Mouse (Mus musculus) heart, embryonic 11.5 days (tissue): ENCODE results near the gene Ncor2. TPM values are rescaled to one million over a fixed set of nuclear protein-coding genes. Genes with fewer than 3 reads are reported as not detected.

Experiments used
- ATAC-seq: fragments of 200-750 bp; cut with Nextera tagmentation; replicated peaks from 2 replicates; pipeline ENCODE4 v1.8.0; 2017; ENCODE audit warnings: moderate library complexity; ENCODE audit not compliant: insufficient number of reproducible peaks, low FRiP score, low TSS enrichment
- H3K27ac ChIP-seq: fragments of 300-500 bp; sonication (generic); 2 replicates; pipeline ENCODE4 v1.5.1; 2014; ENCODE audit warnings: mild to moderate bottlenecking, low read depth, low read length
- H3K27me3 ChIP-seq: fragments of 300-500 bp; sonication (generic); 2 replicates; pipeline ENCODE4 v1.6.1; 2014; ENCODE audit warnings: mild to moderate bottlenecking, low read length, mixed read lengths; ENCODE audit not compliant: control insufficient read depth, insufficient read depth
- H3K36me3 ChIP-seq: fragments of 300-500 bp; sonication (generic); 2 replicates; pipeline ENCODE4 v1.6.1; 2014; ENCODE audit warnings: mild to moderate bottlenecking, low read length, moderate library complexity, mixed read lengths; ENCODE audit not compliant: control insufficient read depth, insufficient read depth
- H3K4me1 ChIP-seq: fragments of 300-500 bp; sonication (generic); 2 replicates; pipeline ENCODE4 v1.6.1; 2014; ENCODE audit warnings: low read length; ENCODE audit not compliant: control insufficient read depth, insufficient read depth
- H3K4me2 ChIP-seq: fragments of 300-500 bp; sonication (generic); 2 replicates; pipeline ENCODE4 v1.6.1; 2014; ENCODE audit warnings: mild to moderate bottlenecking, moderate library complexity
- H3K4me3 ChIP-seq: fragments of 300-500 bp; sonication (generic); 2 replicates; pipeline ENCODE4 v1.5.1; 2014; ENCODE audit warnings: low read depth, low read length
- H3K9ac ChIP-seq: fragments of 300-500 bp; sonication (generic); 2 replicates; pipeline ENCODE4 v1.6.1; 2014; ENCODE audit warnings: mild to moderate bottlenecking, low read depth, low read length, moderate library complexity
- H3K9me3 ChIP-seq: fragments of 300-500 bp; sonication (generic); replicated peaks from 2 replicates; pipeline ENCODE4 v1.6.1; 2016; ENCODE audit warnings: low read length; ENCODE audit not compliant: control insufficient read depth
- WGBS: fragments of 180-500 bp; shearing (Covaris S2); extraction: QIAGEN DNeasy Blood & Tissue Kit; methylation state at CpG from one replicate; pipeline ENCODE4 v1.1.7; 2014; ENCODE audit not compliant: insufficient replicate concordance; 5-methylcytosine and 5-hydroxymethylcytosine counted together
- polyA plus RNA-seq: library from polyadenylated mRNA; unstranded; fragments of >200 nt; fragmentation: Nextera tagmentation; extraction: Ambion mirVana; gene quantifications from 2 replicates; pipeline ENCODE4 v1.2.1, GENCODE M21; 2014

The Ncor2 gene
- polyA plus RNA-seq, 1 experiment from 2014 or later, result 18.8 TPM

DNA sequence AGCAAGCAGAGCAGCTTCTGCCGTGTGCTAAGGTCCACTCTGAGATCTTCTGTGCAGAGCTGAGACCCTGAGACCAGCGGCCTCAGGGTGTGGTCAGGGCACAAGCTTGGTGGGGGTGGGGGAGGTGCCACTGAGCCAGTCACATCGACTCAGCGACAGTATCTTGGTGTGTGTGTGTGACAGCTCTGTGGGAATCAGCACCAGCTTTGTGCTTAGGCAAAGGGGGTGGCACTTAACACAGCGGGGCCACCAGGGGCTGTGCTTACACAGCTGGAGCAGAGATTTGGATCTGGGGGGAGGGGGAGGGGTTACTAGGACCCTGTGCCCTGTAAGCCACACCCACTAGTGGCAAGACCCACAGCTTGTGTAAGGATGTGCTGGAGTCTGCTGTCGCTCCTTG lies 75.6 kb downstream of the Ncor2 start:
- 16% methylated on average over 6 of the region's 6 CpGs for WGBS
- Histone ChIP-seq H3K4me1 (peaks cover 40% of the 10 kb centered on the region), H3K27ac (peak overlapping the region; percentile 69), H3K4me3 (no peak overlapping the region), H3K27me3 (no peaks in the 10 kb centered on the region), H3K9me3 (no peaks in the 10 kb centered on the region), H3K4me2 (no peak overlapping the region), H3K9ac (no peak overlapping the region), H3K36me3 (peaks cover 17% of the 10 kb centered on the region)
- ATAC-seq, result peak; percentile 31; the same call in 1 of the 2 replicates

DNA sequence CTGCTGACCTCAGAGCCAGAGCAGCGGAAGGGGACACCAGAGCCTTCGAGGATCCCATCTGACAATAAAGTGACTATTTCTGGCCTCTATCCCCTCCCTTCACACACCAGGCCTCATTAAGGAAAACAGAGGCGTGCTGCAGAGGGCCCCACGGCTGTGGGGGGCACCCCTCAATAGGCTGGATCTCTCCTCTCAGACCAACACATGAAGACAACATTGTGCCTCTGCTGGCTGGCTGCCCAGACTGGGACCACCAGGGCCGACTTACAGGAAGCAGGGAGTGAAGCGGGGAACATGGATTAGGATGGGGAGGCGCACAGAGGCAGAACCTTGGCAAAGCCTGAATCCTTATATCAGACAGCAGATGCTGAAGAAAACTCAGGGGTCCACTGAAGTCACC lies 76.1 kb downstream of the Ncor2 start:
- Histone ChIP-seq H3K9ac (no peak overlapping the region), H3K4me1 (peaks cover 40% of the 10 kb centered on the region), H3K9me3 (no peaks in the 10 kb centered on the region), H3K36me3 (peaks cover 13% of the 10 kb centered on the region), H3K4me3 (no peak overlapping the region), H3K27ac (peak overlapping the region; percentile 69), H3K27me3 (no peaks in the 10 kb centered on the region), H3K4me2 (peak overlapping the region; percentile 16; the same call in 1 of the 2 replicates)
- 39% methylated on average over 7 of the region's 7 CpGs for WGBS
- no peak for ATAC-seq

DNA sequence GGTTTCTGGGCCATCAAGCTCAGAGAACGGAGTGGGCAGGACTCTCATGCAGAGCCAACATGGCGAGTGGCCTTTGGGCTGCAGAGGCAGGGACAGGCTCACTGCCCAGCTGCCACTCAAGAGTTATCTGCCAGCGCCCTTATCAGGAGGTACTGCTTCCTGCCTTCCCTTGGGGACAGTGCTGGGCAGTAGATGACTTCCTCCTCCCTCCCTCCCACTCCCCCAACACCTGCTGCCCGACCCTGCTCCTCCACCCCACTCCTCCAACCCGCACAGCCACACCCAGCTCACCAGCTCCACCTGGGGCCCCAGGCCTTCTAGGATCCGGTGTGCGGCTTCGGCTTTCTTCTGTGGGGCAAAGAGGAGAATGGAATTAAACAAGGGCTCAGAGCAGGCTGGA lies 76.7 kb downstream of the Ncor2 start:
- no peak; the same call in 1 of the 2 replicates for ATAC-seq

GRCm38 (mm10) chr5:125099785-125100350 lies 79.2 kb downstream of the Ncor2 start:
- Histone ChIP-seq H3K4me1 (peaks cover 51% of the 10 kb centered on the region), H3K36me3 (peaks cover 19% of the 10 kb centered on the region)

More for the DNA sequence above, 76.7 kb downstream of the Ncor2 start:
- Histone ChIP-seq H3K27me3 (no peaks in the 10 kb centered on the region), H3K4me2 (peak overlapping the region; percentile 16; the same call in 1 of the 2 replicates), H3K4me1 (peaks cover 40% of the 10 kb centered on the region), H3K36me3 (peaks cover 18% of the 10 kb centered on the region), H3K9me3 (no peaks in the 10 kb centered on the region), H3K9ac (no peak overlapping the region), H3K27ac (peak overlapping the region; percentile 69), H3K4me3 (no peak overlapping the region)
- WGBS, result 53% methylated on average over 8 of the region's 8 CpGs

GRCm38 (mm10) chr5:125098692-125099091 lies 80.3 kb downstream of the Ncor2 start:
- WGBS, result 88% methylated on average over 9 of the region's 9 CpGs
- no peak overlapping the region for H3K27ac ChIP-seq
- no peaks in the 10 kb centered on the region for H3K27me3 ChIP-seq
- no peak overlapping the region for H3K4me3 ChIP-seq
- no peaks in the 10 kb centered on the region for H3K9me3 ChIP-seq
- H3K4me2 ChIP-seq, result no peak overlapping the region
- H3K36me3 ChIP-seq, result peaks cover 17% of the 10 kb centered on the region
- no peak overlapping the region for H3K9ac ChIP-seq
- peaks cover 47% of the 10 kb centered on the region for H3K4me1 ChIP-seq
- ATAC-seq, result no peak

More at GRCm38 (mm10) chr5:125099785-125100350, 79.2 kb downstream of the Ncor2 start:
- Histone ChIP-seq H3K4me2 (no peak overlapping the region), H3K9ac (no peak overlapping the region), H3K27me3 (no peaks in the 10 kb centered on the region), H3K9me3 (no peaks in the 10 kb centered on the region), H3K4me3 (no peak overlapping the region), H3K27ac (no peak overlapping the region)
- WGBS, result 72% methylated on average over 5 of the region's 5 CpGs
- ATAC-seq, result no peak

DNA sequence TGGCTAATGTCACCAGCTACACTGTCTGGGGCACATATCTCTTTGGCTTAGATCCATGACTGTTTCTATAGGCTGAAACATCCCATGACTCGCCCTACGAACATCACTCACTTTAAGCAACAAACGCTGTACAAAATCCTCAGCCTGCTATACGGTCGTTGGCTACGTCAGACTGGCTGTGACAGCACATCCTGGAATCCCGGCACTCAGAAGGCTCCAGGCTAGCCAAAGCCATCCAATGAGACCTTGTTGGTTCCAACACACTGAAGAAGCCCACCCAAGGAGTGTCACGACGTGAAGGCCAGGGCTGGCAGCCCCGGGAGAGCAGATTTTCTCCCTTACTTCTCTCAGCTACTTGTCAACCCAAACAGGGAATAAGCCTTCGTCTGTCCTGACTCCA lies 82.7 kb downstream of the Ncor2 start:
- Histone ChIP-seq H3K27ac (no peak overlapping the region), H3K4me2 (no peak overlapping the region), H3K36me3 (peaks cover 14% of the 10 kb centered on the region), H3K27me3 (no peaks in the 10 kb centered on the region), H3K4me1 (peaks cover 37% of the 10 kb centered on the region), H3K9me3 (no peaks in the 10 kb centered on the region), H3K9ac (no peak overlapping the region), H3K4me3 (no peak overlapping the region)
- 76% methylated on average over 11 of the region's 11 CpGs for WGBS
- no peak for ATAC-seq

DNA sequence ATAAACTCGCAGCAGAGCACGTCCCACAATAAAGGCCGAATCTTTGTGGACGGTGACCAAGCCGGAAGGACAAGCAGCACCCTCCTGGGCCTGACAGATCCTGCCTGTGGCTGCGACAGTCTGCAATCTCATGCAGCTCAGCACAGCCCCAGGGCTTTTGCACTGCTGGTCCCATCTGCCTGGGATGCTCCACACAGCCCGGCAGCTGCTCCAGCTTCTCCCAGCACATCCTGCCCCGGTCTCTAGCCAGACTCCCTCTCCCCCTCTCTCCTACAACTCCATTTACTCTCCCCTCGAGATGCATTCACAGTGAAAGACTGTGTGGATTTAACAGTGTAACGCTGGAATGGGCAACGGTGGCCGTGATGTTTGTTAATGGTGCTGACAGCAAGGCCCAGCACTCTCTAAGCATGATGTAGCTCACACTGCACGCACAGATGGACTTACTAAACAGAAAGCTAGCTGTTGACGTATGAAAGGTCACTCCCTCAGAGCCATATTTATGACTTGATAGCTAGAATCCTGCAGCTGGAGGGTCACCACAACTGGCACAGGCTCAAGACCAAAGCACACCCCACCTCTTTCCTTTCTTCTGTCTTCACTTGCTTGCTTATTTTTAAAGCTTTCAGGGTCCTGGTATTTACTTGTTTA lies 83.4 kb downstream of the Ncor2 start:
- no peaks in the 10 kb centered on the region for H3K27me3 ChIP-seq
- no peaks in the 10 kb centered on the region for H3K9me3 ChIP-seq
- peaks cover 37% of the 10 kb centered on the region for H3K4me1 ChIP-seq
- H3K36me3 ChIP-seq, result peaks cover 19% of the 10 kb centered on the region
- no peak overlapping the region for H3K4me2 ChIP-seq
- ATAC-seq, result no peak
- WGBS, result 64% methylated on average over 14 of the region's 14 CpGs
- no peak overlapping the region for H3K9ac ChIP-seq
- H3K4me3 ChIP-seq, result no peak overlapping the region
- H3K27ac ChIP-seq, result no peak overlapping the region; the same call in 1 of the 2 replicates

DNA sequence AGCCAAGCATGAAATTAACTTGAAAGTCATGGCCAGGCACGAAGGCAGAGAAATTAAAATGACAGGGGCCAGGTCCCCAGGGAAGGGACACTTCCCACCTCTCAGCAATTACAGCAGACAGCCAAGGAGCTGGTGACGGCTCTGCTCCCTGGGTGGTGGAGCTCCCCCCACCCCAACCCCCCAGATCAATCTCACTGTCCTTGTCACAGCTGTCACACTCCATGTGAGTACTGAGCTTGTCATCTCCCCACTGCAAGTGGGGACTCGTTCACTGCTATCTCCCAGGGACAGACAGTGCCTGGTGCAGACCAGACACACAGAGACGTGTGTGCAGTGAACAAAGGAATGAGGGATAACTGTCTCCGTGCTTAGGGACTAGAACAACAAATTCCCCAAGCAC lies 85.2 kb downstream of the Ncor2 start:
- Histone ChIP-seq H3K36me3 (peaks cover 38% of the 10 kb centered on the region), H3K9me3 (peaks cover 7% of the 10 kb centered on the region), H3K4me1 (peaks cover 37% of the 10 kb centered on the region), H3K4me2 (no peak overlapping the region), H3K27me3 (no peaks in the 10 kb centered on the region), H3K9ac (no peak overlapping the region), H3K4me3 (no peak overlapping the region), H3K27ac (no peak overlapping the region)
- no peak; the same call in 1 of the 2 replicates for ATAC-seq
- 20% methylated on average over 5 of the region's 5 CpGs for WGBS

DNA sequence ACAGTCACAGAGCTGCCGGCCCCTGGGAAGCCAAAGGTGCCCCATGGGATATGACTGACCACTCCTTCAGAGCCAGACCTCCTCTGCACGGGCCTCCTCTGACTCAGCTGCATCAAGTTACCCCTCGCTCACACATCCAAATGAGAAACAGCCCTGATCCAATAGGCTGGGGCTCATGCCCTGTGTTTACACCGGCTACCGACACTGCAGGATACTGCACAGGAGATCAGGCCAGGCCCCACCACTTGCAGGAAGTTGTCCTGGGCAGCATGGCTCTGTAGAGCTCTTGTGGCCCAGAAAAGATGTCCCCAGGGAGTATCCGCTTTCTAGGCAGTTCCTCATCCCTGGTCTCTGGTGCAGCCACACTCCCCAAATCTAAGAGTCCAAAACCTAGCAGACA lies 90.9 kb downstream of the Ncor2 start:
- no peak overlapping the region for H3K4me2 ChIP-seq
- H3K4me3 ChIP-seq, result no peak overlapping the region
- no peaks in the 10 kb centered on the region for H3K27me3 ChIP-seq
- peaks cover 63% of the 10 kb centered on the region for H3K36me3 ChIP-seq
- H3K4me1 ChIP-seq, result peaks cover 1% of the 10 kb centered on the region
- 80% methylated on average over 6 of the region's 6 CpGs for WGBS
- no peak overlapping the region for H3K9ac ChIP-seq
- H3K27ac ChIP-seq, result no peak overlapping the region
- peaks cover 7% of the 10 kb centered on the region for H3K9me3 ChIP-seq
- ATAC-seq, result no peak
